Mouse (Mus musculus): ENCODE measurements around the gene Nlgn1.

Nlgn1 gene

GRCm38 (mm10) chr3:26201410-26201809 lies 130.8 kb downstream of the Nlgn1 start:
- no peak for DNase-seq (ENCODE audit: low spot score in 2 of 2)

- DNase-seq (ENCODE audit: low spot score in 2 of 2): peak in 1 of 2 experiments; percentile 6
Observed at GRCm38 (mm10) chr3:26194970-26195369, 137.3 kb downstream of the Nlgn1 start.

GRCm38 (mm10) chr3:26181013-26181412 lies 151.2 kb downstream of the Nlgn1 start:
- DNase-seq (ENCODE audit: low spot score in 2 of 2): no peak

- DNase-seq (ENCODE audit: low spot score in 2 of 2): no peak
Observed at GRCm38 (mm10) chr3:26175371-26175770, 156.9 kb downstream of the Nlgn1 start.

GRCm38 (mm10) chr3:26174257-26174656 lies 158.0 kb downstream of the Nlgn1 start:
- no peak for DNase-seq (ENCODE audit: low spot score in 2 of 2)

- DNase-seq (ENCODE audit: low spot score in 2 of 2): no peak
Observed at GRCm38 (mm10) chr3:26173613-26174012, 158.6 kb downstream of the Nlgn1 start.

GRCm38 (mm10) chr3:26166711-26167110 lies 165.5 kb downstream of the Nlgn1 start:
- DNase-seq (ENCODE audit: low spot score in 2 of 2): no peak

GRCm38 (mm10) chr3:26153782-26154181 lies 178.5 kb downstream of the Nlgn1 start:
- peak; percentile 82 to 86 for DNase-seq (ENCODE audit: low spot score in 2 of 2)

GRCm38 (mm10) chr3:26153036-26153741 lies 179.1 kb downstream of the Nlgn1 start:
- peak; percentile 55 to 62 for DNase-seq (ENCODE audit: low spot score in 2 of 2)

GRCm38 (mm10) chr3:26152510-26153035 lies 179.7 kb downstream of the Nlgn1 start:
- DNase-seq (ENCODE audit: low spot score in 2 of 2): peak; percentile 52 to 61

- DNase-seq (ENCODE audit: low spot score in 2 of 2): no peak
Observed at GRCm38 (mm10) chr3:26151351-26152020, 180.8 kb downstream of the Nlgn1 start.

- DNase-seq (ENCODE audit: low spot score in 2 of 2): no peak
Observed at GRCm38 (mm10) chr3:26146174-26146573, 186.1 kb downstream of the Nlgn1 start.

GRCm38 (mm10) chr3:26145441-26145840 lies 186.8 kb downstream of the Nlgn1 start:
- DNase-seq (ENCODE audit: low spot score in 2 of 2): no peak

- no peak for DNase-seq (ENCODE audit: low spot score in 2 of 2)
Observed at GRCm38 (mm10) chr3:26141590-26141989, 190.7 kb downstream of the Nlgn1 start.

- DNase-seq (ENCODE audit: low spot score in 2 of 2): peak; percentile 10 to 35
Observed at GRCm38 (mm10) chr3:26134839-26135651, 197.2 kb downstream of the Nlgn1 start.

- peak in 1 of 2 experiments; percentile 1 for DNase-seq (ENCODE audit: low spot score in 2 of 2)
Observed at GRCm38 (mm10) chr3:26130919-26131318, 201.3 kb downstream of the Nlgn1 start.

- no peak for DNase-seq (ENCODE audit: low spot score in 2 of 2)
Observed at GRCm38 (mm10) chr3:26129455-26129854, 202.8 kb downstream of the Nlgn1 start.

GRCm38 (mm10) chr3:26117071-26117470 lies 215.2 kb downstream of the Nlgn1 start:
- peak in 1 of 2 experiments; percentile 1 for DNase-seq (ENCODE audit: low spot score in 2 of 2)

GRCm38 (mm10) chr3:26106361-26106760 lies 225.9 kb downstream of the Nlgn1 start:
- no peak for DNase-seq (ENCODE audit: low spot score in 2 of 2)

- no peak for DNase-seq (ENCODE audit: low spot score in 2 of 2)
Observed at GRCm38 (mm10) chr3:26105528-26105927, 226.7 kb downstream of the Nlgn1 start.

GRCm38 (mm10) chr3:26102271-26102670 lies 230.0 kb downstream of the Nlgn1 start:
- DNase-seq (ENCODE audit: low spot score in 2 of 2): no peak

GRCm38 (mm10) chr3:26095551-26095950 lies 236.7 kb downstream of the Nlgn1 start:
- no peak for DNase-seq (ENCODE audit: low spot score in 2 of 2)

All from right cerebral cortex, adult 2 months (tissue).